Mouse (Mus musculus) frontal cortex, postnatal 36 days (tissue): ENCODE results near the gene Mrgprb4.

Source experiments
- DNase-seq, 2 experiments: peaks; one replicate each; pipeline ENCODE4 v3.0.0; 2022; ENCODE audit warnings: low spot score in 2 of 2

The Mrgprb4 gene

GRCm38 (mm10) chr7:48199188-48199587, at the start of gene Mrgprb4:
Gene Mrgprb4 (minus strand): TSS chr7:48199288.
- no peak for DNase-seq

DNA sequence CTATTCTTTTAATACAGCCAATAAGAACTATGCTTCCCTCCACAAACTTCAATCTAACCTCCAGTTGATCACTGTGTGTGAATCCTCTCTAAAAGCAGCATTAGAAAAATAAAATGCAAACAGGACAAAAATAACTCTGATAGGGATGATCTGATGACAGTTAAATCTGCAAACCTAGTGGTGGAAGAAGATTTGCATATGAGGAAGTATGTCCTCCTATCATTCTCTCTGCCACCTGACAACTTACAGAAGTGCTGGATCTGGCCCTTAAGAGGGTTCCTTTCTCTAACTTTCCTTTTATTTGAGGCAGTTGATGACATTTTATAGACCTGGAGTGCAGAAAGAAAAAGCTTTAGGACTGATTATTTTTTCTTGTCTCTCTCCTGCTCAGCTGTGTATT, 27.0 kb upstream of the Mrgprb4 start:
- DNase-seq: no peak

- DNase-seq: no peak
These were observed 26.0 kb upstream of the Mrgprb4 start for GRCm38 (mm10) chr7:48225065-48225464.

DNA sequence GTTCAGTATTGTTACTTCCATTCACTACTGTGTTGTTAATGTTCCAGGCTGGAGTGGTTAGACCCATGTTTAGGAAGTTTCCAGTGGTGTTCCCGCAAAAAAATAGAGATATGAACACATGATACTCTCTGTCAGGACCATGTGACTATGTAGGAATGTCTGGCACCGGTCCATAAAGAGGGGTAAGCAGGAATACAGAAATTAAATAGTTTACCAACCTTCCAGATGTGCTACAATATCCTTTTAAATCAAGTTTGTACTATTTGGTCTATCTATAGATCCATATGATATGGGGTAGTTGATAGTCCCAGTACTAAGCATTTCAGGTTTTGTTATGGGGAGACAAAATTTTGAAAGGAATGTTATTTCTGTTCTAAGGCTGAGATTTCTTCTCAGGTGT, 30.2 kb downstream of the Mrgprb4 start, which contains the start of gene Mrgprb5:
TSS of gene Mrgprb5 (minus strand) at position 101 of the 400 bp plus-strand sequence.
- no peak for DNase-seq

- no peak for DNase-seq
These were observed 31.6 kb downstream of the Mrgprb4 start for GRCm38 (mm10) chr7:48167471-48167870.
